Mouse (Mus musculus) CH12.LX (cell line): ENCODE measurements around the gene Usp1. TPM values are rescaled to one million over a fixed set of nuclear protein-coding genes. Genes with fewer than 3 reads are reported as not detected.

Source experiments
- DNase-seq: peaks from one replicate; pipeline ENCODE4 v3.0.0-alpha.2; 2013; ENCODE audit errors: extremely low read depth
- H3K27ac ChIP-seq: 2 replicates; pipeline ENCODE4 v1.5.1; 2012; ENCODE audit warnings: low read depth, mild to moderate bottlenecking, control low read depth, moderate library complexity; ENCODE audit not compliant: insufficient read depth
- H3K27me3 ChIP-seq: replicated peaks from 2 replicates; pipeline ENCODE3; 2012; ENCODE audit warnings: inconsistent platforms
- H3K36me3 ChIP-seq, 2 experiments: replicated peaks in 1 of 2; 2 replicates each; pipeline versions ENCODE3 to v1.6.1; 2012; ENCODE audit warnings: inconsistent platforms in 1 of 2, low read length in 1 of 2, mild to moderate bottlenecking in 1 of 2, mixed read lengths in 1 of 2, moderate library complexity in 1 of 2; ENCODE audit not compliant: control insufficient read depth in 1 of 2, insufficient read depth in 1 of 2
- H3K4me1 ChIP-seq, 2 experiments: 2 replicates each; pipeline ENCODE4 v1.6.1; 2012; ENCODE audit warnings: inconsistent platforms in 1 of 2, moderate library complexity in 1 of 2; ENCODE audit not compliant: insufficient read depth in 2 of 2, control insufficient read depth in 1 of 2
- H3K4me2 ChIP-seq: 2 replicates; pipeline ENCODE4 v1.6.1; 2012; ENCODE audit warnings: low read depth, mild to moderate bottlenecking, control low read depth; ENCODE audit not compliant: poor library complexity, insufficient read depth, severe bottlenecking
- H3K4me3 ChIP-seq, 3 experiments: fragments of 150-350 bp in 1 of 3; sonication (generic) in 1 of 3; replicated peaks in 1 of 3; 2 replicates each; pipeline versions ENCODE3 to v1.5.1; 2011 to 2012; ENCODE audit warnings: low read depth in 2 of 3, low read length in 2 of 3, mild to moderate bottlenecking in 2 of 3, moderate library complexity in 2 of 3, control low read depth in 1 of 3, improper control_type of control experiment in 1 of 3, inconsistent platforms in 1 of 3, mixed read lengths in 1 of 3; ENCODE audit not compliant: poor library complexity in 1 of 3
- H3K79me2 ChIP-seq: replicated peaks from 2 replicates; pipeline ENCODE4 v1.6.1; 2012; ENCODE audit warnings: mild to moderate bottlenecking, moderate library complexity; ENCODE audit not compliant: control insufficient read depth, poor library complexity, insufficient read depth, severe bottlenecking; ENCODE audit errors: extremely low read depth
- H3K9ac ChIP-seq: 2 replicates; pipeline ENCODE4 v1.6.1; 2012; ENCODE audit warnings: low read depth, mild to moderate bottlenecking, control low read depth, moderate library complexity; ENCODE audit not compliant: insufficient read depth
- H3K9me3 ChIP-seq: replicated peaks from 2 replicates; pipeline ENCODE3; 2012; ENCODE audit warnings: low read length, inconsistent platforms, mixed read lengths
- BHLHE40 ChIP-seq: IDR thresholded peaks from 2 replicates; pipeline ENCODE4 v1.6.1; 2011; ENCODE audit warnings: mild to moderate bottlenecking, low read depth, low read length, improper control_type of control experiment
- CHD1 ChIP-seq: IDR thresholded peaks from 2 replicates; pipeline ENCODE4 v1.6.1; 2012; ENCODE audit warnings: low read depth, low read length, improper control_type of control experiment, inconsistent platforms
- CHD2 ChIP-seq: IDR thresholded peaks from 2 replicates; pipeline ENCODE4 v1.6.1; 2011; ENCODE audit warnings: low read length, improper control_type of control experiment
- CTCF ChIP-seq, 2 experiments: IDR thresholded peaks in 1 of 2; conservative IDR thresholded peaks in 1 of 2; 2 replicates each; pipeline ENCODE4 v1.5.1; 2011 to 2012; ENCODE audit warnings: low read depth in 2 of 2, low read length in 2 of 2, improper control_type of control experiment in 1 of 2, inconsistent platforms in 1 of 2, mild to moderate bottlenecking in 1 of 2, moderate library complexity in 1 of 2
- E2F4 ChIP-seq: IDR thresholded peaks from 2 replicates; pipeline ENCODE4 v1.6.1; 2011; ENCODE audit warnings: low read depth, low read length, improper control_type of control experiment; ENCODE audit not compliant: insufficient replicate concordance
- ELF1 ChIP-seq: IDR thresholded peaks from 2 replicates; pipeline ENCODE4 v1.6.1; 2014; ENCODE audit warnings: low read depth, mild to moderate bottlenecking, inconsistent platforms, low read length, improper control_type of control experiment
- EP300 ChIP-seq: IDR thresholded peaks from 2 replicates; pipeline ENCODE4 v1.6.1; 2011; ENCODE audit warnings: low read length, improper control_type of control experiment
- GABPA ChIP-seq: IDR thresholded peaks from 2 replicates; pipeline ENCODE4 v1.6.1; 2012; ENCODE audit warnings: low read depth, low read length, improper control_type of control experiment, inconsistent platforms; ENCODE audit not compliant: insufficient replicate concordance
- HCFC1 ChIP-seq: IDR thresholded peaks from 2 replicates; pipeline ENCODE4 v1.6.1; 2012; ENCODE audit warnings: low read depth, mild to moderate bottlenecking, inconsistent platforms, low read length, improper control_type of control experiment
- JUN ChIP-seq: IDR thresholded peaks from 2 replicates; pipeline ENCODE4 v1.6.1; 2011; ENCODE audit warnings: low read depth, mild to moderate bottlenecking, low read length, improper control_type of control experiment, moderate library complexity; ENCODE audit not compliant: insufficient read depth
- MAFK ChIP-seq: IDR thresholded peaks from 2 replicates; pipeline ENCODE4 v1.6.1; 2011; ENCODE audit warnings: low read length, improper control_type of control experiment; ENCODE audit not compliant: insufficient replicate concordance
- MAX ChIP-seq: IDR thresholded peaks from 2 replicates; pipeline ENCODE4 v1.6.1; 2011; ENCODE audit warnings: low read length, improper control_type of control experiment
- MAZ ChIP-seq: IDR thresholded peaks from 2 replicates; pipeline ENCODE4 v1.6.1; 2012; ENCODE audit warnings: low read depth, mild to moderate bottlenecking, inconsistent platforms, low read length, improper control_type of control experiment, moderate library complexity
- MXI1 ChIP-seq: IDR thresholded peaks from 2 replicates; pipeline ENCODE4 v1.6.1; 2011; ENCODE audit warnings: mild to moderate bottlenecking, low read depth, low read length, improper control_type of control experiment
- MYC ChIP-seq: IDR thresholded peaks from 2 replicates; pipeline ENCODE4 v1.6.1; 2011; ENCODE audit warnings: low read depth, mild to moderate bottlenecking, improper control_type of control experiment, low read length
- NRF1 ChIP-seq: IDR thresholded peaks from 2 replicates; pipeline ENCODE4 v1.6.1; 2014; ENCODE audit warnings: low read depth, mild to moderate bottlenecking, inconsistent platforms, low read length, improper control_type of control experiment, moderate library complexity
- POLR2A ChIP-seq: IDR thresholded peaks from 2 replicates; pipeline ENCODE4 v1.6.1; 2011; ENCODE audit warnings: low read depth, mild to moderate bottlenecking, improper control_type of control experiment, low read length
- POLR2AphosphoS2 ChIP-seq: IDR thresholded peaks from 2 replicates; pipeline ENCODE4 v1.6.1; 2011; ENCODE audit warnings: low read depth, low read length, improper control_type of control experiment
- RAD21 ChIP-seq: IDR thresholded peaks from 2 replicates; pipeline ENCODE4 v1.6.1; 2011; ENCODE audit warnings: low read depth, mild to moderate bottlenecking, low read length, improper control_type of control experiment, moderate library complexity
- RCOR1 ChIP-seq: conservative IDR thresholded peaks from 2 replicates; pipeline ENCODE4 v1.6.1; 2012; ENCODE audit warnings: low read depth, mild to moderate bottlenecking, inconsistent platforms, low read length, improper control_type of control experiment
- SIN3A ChIP-seq: IDR thresholded peaks from 2 replicates; pipeline ENCODE4 v1.6.1; 2012; ENCODE audit warnings: low read length, improper control_type of control experiment, inconsistent platforms
- TCF12 ChIP-seq: IDR thresholded peaks from 2 replicates; pipeline ENCODE4 v1.6.1; 2014; ENCODE audit warnings: low read depth, mild to moderate bottlenecking, inconsistent platforms, low read length, improper control_type of control experiment
- USF2 ChIP-seq: conservative IDR thresholded peaks from 2 replicates; pipeline ENCODE4 v1.6.1; 2011; ENCODE audit warnings: low read depth, low read length, improper control_type of control experiment
- ZC3H11A ChIP-seq: IDR thresholded peaks from 2 replicates; pipeline ENCODE4 v1.6.1; 2012; ENCODE audit warnings: low read depth, mild to moderate bottlenecking, inconsistent platforms, low read length, improper control_type of control experiment
- ZKSCAN1 ChIP-seq: IDR thresholded peaks from 2 replicates; pipeline ENCODE4 v1.6.1; 2012; ENCODE audit warnings: low read depth, inconsistent platforms, low read length, improper control_type of control experiment, borderline replicate concordance
- ZMIZ1 ChIP-seq: IDR thresholded peaks from 2 replicates; pipeline ENCODE4 v1.6.1; 2012; ENCODE audit warnings: low read depth, mild to moderate bottlenecking, inconsistent platforms, low read length, improper control_type of control experiment
- ZNF384 ChIP-seq: IDR thresholded peaks from 2 replicates; pipeline ENCODE4 v1.6.1; 2012; ENCODE audit warnings: low read depth, low read length, improper control_type of control experiment, inconsistent platforms
- dilution Hi-C: fragments of 300-500 bp; cut with MboI; formaldehyde crosslinking; loops from 2 replicates; pipeline ENCODE4 v1.14.3; 2020; ENCODE audit warnings: low sequenced_read_pairs; ENCODE audit not compliant: extremely low pct_unique_long_range_greater_than_20kb, extremely low pct_ligation_motif_present
- in situ Hi-C: fragments of 300-500 bp; cut with MboI; formaldehyde crosslinking; loops from 3 replicates; pipeline ENCODE4 v1.14.3; 2019; ENCODE audit warnings: low sequenced_read_pairs, low pct_ligation_motif_present, low pct_unique_long_range_greater_than_20kb, mixed read lengths
- polyA plus RNA-seq: library from polyadenylated mRNA; unstranded; fragments of >175 nt; gene quantifications from 2 replicates; pipeline ENCODE4 v1.2.1, GENCODE M21; 2012; ENCODE audit warnings: low read depth; ENCODE audit not compliant: insufficient read length
- total RNA-seq, 2 experiments: library from RNA; depleted of rRNA; stranded (reverse); fragments of 300-350 nt in 1 of 2; fragments of >200 nt in 1 of 2; gene quantifications; 2 replicates each; pipeline ENCODE4 v1.2.3; 2012 to 2014

The Usp1 gene
- total and polyA plus RNA-seq, 3 experiments, result 40.9 to 142 (median 115) TPM

GRCm38 (mm10) chr4:98882706-98883105, 40.9 kb upstream of the Usp1 start:
- no peaks in the 10 kb centered on the region for H3K36me3 ChIP-seq
- no peak overlapping the region for H3K9ac ChIP-seq
- H3K4me3 ChIP-seq, result no peak overlapping the region
- H3K27ac ChIP-seq, result no peak overlapping the region
- no peak overlapping the region for H3K4me2 ChIP-seq
- no peak for DNase-seq
- H3K79me2 ChIP-seq, result no peaks in the 10 kb centered on the region
- in situ Hi-C loops (no loop called here), dilution Hi-C loops (no loop called here)
- H3K27me3 ChIP-seq, result no peaks in the 10 kb centered on the region
- TF ChIP-seq ZMIZ1 (no peak), POLR2A (no peak), ZC3H11A (no peak), HCFC1 (no peak), GABPA (no peak), RCOR1 (no peak), POLR2AphosphoS2 (no peak), ELF1 (no peak), TCF12 (no peak), CTCF (conservative IDR thresholded peaks at IDR 0.05 in 1 of 2, IDR thresholded peaks at IDR 0.05 in 1 of 2; ENCODE audit: low read depth in 2 of 2, low read length in 2 of 2) (no peak), MAZ (no peak), RAD21 (no peak), ZNF384 (no peak), CHD1 (no peak), MXI1 (no peak), USF2 (no peak), EP300 (no peak), MAFK (no peak)
- no peaks in the 10 kb centered on the region for H3K4me1 ChIP-seq
- peaks cover 32% of the 10 kb centered on the region for H3K9me3 ChIP-seq

GRCm38 (mm10) chr4:98886377-98886776, 37.2 kb upstream of the Usp1 start:
- H3K9ac ChIP-seq, result no peak overlapping the region
- H3K27ac ChIP-seq, result no peak overlapping the region
- TF ChIP-seq BHLHE40 (no peak), ZKSCAN1 (no peak), MXI1 (no peak), USF2 (no peak), ZNF384 (no peak), JUN (no peak), POLR2AphosphoS2 (no peak), NRF1 (no peak), CHD2 (no peak), E2F4 (no peak), MAFK (no peak), SIN3A (no peak), MAX (no peak), CTCF (conservative IDR thresholded peaks at IDR 0.05 in 1 of 2, IDR thresholded peaks at IDR 0.05 in 1 of 2; ENCODE audit: low read depth in 2 of 2, low read length in 2 of 2) (no peak), MYC (no peak)
- TF ChIP-seq, all 38 proteins: peak for 0
- H3K79me2 ChIP-seq, result no peaks in the 10 kb centered on the region
- no peaks in the 10 kb centered on the region for H3K36me3 ChIP-seq
- H3K4me1 ChIP-seq, result no peaks in the 10 kb centered on the region
- no peak for DNase-seq
- peaks cover 34% of the 10 kb centered on the region for H3K9me3 ChIP-seq
- dilution Hi-C loops, result no loop called here
- in situ Hi-C loops, result no loop called here
- no peak overlapping the region for H3K4me2 ChIP-seq
- H3K4me3 ChIP-seq, result no peak overlapping the region
- H3K27me3 ChIP-seq, result no peaks in the 10 kb centered on the region
